Mouse (Mus musculus): ENCODE data around the gene Capzb. TPM values are rescaled to one million over a fixed set of nuclear protein-coding genes. Genes with fewer than 3 reads are reported as not detected.

Gene Capzb
- total RNA-seq, 2 experiments from 2014 or later, result 343 to 381 TPM

DNA sequence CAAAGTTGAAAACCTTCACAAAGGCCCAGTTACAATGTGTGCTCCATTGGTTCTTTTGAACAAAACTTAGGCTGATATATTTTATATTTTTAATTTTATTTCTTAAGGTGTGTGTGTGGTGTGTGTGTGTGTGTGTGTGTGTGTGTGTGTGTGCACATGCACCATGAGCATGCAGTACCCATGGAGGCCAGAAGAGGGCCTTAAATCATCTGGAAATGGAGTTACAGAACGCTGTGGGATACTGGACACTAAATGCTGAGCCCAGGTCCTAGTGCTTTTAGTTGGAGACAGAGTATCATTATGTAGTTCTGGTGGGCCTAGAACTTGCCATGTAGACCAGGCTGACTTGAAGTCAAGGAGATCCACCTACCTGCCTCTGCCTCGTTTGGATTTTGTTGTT, 13.5 kb upstream of the Capzb start:
- DNase-seq (ENCODE audit: low spot score in 2 of 2), result no peak

- no peak for DNase-seq (ENCODE audit: low spot score in 2 of 2)
Measured at GRCm38 (mm10) chr4:139179731-139180625, 12.7 kb upstream of the Capzb start.

GRCm38 (mm10) chr4:139182511-139182910, 10.2 kb upstream of the Capzb start:
- DNase-seq (ENCODE audit: low spot score in 2 of 2), result no peak

GRCm38 (mm10) chr4:139185766-139186442, 6.8 kb upstream of the Capzb start:
- DNase-seq (ENCODE audit: low spot score in 2 of 2), result no peak

DNA sequence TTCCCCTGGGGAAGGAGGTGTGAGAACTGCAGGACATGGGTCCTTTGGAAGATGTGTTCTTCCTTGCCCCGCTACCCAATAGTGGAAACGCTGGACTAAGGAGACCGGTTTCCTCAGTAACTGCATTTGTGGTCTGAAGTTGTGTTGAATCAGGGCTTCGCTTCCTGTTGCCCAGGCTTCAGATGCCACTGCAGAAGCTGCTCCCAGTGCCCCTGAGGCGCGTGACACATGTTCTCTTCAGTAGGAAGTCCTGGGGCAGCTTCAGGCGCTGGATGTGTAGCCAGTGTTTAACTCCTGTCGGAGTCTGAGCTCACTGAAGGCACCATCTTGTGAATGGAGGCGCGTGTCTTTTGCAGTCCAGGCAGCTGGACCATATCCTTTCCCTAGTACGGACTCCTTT, 4.8 kb upstream of the Capzb start:
- no peak for DNase-seq (ENCODE audit: low spot score in 2 of 2)

GRCm38 (mm10) chr4:139191605-139192498, 847 bp upstream of the Capzb start:
- no peak for DNase-seq (ENCODE audit: low spot score in 2 of 2)

GRCm38 (mm10) chr4:139193176-139194093, 736 bp downstream of the Capzb start:
- peak in 1 of 2 experiments; percentile 35 for DNase-seq (ENCODE audit: low spot score in 2 of 2)

DNA sequence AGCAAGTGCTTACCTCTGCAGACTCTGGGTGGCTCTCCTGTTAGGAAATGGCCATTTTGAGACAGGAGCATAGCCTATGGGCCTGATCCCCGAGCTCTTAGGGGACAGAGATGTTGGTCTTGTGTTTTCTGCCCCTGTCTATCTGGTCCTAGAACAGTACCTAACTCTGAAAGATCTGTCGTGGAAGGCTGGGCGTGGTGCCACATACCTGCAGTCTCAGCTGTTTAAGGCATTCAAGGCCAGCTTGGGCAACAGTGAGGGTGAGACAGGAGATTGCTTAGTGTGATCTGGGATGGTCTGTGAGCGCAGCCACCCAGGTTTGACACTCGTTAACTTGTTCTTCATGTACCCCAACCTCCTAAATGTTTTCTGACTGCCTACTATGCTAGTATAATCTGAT, 2.4 kb downstream of the Capzb start:
- no peak for DNase-seq (ENCODE audit: low spot score in 2 of 2)

GRCm38 (mm10) chr4:139196464-139196863, 3.8 kb downstream of the Capzb start:
- DNase-seq (ENCODE audit: low spot score in 2 of 2), result no peak

DNA sequence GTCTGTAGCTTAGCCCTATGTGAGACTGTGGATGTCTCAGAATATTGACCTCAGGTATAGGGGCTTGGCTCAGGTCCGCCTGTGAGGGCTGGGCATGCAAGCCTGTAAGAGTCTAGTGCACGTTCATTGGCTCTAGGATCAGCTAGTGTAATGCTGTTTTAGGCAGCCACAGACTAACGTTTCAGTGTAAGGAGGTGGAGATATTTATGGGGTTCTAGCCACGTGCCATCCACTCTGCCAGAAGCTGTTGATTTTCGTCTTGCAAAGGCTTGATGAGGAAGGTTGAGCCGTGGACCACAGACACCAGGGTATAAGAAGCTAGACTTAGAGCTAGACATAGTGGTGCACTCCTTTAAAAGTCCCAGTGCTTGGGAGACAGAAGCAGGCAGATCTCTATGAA, 4.2 kb downstream of the Capzb start:
- DNase-seq (ENCODE audit: low spot score in 2 of 2), result no peak

DNA sequence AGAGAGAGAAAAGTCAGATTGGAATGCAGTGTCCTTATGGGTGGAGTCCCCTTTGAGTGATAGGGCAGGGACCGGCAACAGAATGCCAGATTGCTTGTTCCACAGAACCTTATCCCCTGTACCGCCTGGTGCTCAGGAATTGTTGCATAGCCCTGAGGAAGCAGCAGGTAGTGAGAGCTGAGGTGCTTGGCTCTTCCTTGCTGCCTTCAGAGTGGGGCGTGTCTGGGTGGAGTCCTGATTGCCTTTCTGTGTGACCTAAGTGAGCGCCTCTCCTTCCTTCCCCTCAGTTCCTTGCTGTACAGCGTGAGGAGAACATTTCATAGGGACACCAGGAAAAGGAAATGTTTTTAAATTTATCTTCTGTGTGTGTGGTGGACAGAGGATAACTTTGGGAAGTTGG, 4.8 kb downstream of the Capzb start:
- no peak for DNase-seq (ENCODE audit: low spot score in 2 of 2)

DNA sequence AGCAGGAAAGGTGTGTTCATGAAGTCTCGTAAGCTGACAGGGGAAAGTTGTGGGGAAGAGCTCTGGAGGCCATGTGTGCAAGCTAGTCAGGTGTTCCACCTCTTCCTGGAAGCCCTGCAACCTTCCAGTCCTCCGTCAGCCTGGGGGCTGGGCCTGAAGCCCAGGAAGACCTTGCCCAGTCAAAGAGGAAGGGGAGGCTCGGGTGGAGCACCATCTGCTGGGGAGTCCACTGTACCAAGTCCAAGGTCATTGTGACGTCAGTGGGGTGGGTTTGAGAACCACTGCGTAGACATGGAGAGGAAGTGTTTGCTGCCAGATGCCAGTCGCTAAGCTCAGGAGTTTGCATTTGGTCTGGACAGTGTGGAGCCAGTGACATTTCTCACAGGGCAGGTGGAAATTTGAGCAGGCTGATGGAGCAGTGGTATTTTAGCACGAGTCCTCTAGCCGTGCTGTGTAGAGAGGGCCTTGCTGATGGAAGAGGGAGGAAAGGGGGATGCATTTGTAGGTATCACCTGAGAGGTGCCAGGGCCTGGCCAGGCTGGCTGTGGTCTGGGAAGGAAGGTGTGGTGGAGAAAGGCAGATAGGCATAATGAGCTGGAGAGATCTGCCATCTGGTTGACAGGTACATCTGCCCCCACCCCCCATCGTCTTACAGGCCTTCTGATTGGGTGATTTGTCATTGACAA, 5.4 kb downstream of the Capzb start:
- no peak for DNase-seq (ENCODE audit: low spot score in 2 of 2)

DNA sequence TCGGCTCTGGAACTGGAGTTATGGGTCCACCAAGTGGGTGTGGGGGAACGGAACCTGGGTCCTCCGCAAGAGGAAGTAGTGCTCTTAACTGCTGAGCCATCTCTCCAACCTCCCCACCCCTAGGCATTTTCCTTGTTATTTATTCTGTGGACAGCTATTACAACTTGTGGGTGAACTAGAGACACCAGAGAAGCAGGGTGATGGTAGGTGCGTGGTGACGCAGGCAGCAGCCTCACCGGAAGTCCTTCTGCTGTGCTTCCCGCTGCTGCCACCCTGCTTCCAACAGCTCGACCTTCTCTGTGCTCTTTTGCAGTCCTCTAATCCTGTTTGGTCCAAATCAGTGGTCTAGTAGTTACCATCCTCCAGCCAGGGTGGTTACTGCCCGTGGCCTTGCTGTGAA, 6.4 kb downstream of the Capzb start:
- no peak for DNase-seq (ENCODE audit: low spot score in 2 of 2)

DNA sequence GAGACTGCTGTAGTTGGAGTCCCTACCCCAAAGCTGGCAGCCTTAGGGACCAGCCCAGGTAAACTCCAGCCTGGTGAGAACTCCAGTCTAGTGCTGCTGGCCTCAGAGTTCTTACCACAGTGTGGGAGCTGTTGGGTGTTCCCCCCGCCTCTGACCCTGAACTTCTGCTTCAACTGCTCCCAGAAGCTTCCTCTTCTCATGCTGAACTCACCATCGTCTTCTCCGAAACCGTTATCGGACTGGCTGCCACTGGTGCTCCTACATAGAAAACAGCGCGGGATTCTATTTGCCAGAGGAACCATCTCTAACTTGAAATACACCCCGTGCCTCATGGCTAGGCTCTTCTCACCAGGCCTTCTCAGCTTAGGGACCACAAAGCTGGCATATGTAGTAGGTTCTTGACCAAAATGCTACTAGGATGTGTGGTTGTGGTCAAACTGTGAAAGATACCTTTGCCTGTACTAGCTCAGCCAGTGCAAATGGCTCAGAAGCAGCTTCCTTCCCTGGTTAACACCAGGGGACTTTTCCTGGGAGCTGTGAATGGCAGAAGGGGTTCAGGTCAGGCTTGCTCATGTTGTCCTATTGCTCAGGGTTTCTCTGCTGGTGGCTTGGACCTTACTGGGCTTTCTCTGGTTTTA, 7.1 kb downstream of the Capzb start:
- no peak for DNase-seq (ENCODE audit: low spot score in 2 of 2)

DNA sequence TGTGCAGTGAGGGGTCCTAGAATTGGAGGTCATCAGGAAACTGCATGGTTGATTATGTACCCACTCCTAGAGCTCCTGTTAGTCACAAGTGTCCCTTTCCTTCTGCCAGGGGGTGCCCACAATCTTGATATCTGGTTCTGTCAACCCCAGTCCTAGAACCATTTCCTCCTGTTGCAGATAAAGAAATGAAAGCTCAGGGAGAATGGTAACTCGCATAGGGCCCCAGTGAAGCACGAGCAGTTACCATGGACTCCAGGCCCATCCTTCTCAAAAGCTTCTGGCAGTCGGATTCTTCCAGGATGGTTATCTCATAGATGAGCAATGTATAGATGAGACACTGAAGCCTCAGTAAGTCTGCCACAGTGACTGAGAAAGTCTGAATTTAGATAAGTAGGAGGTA, 8.2 kb downstream of the Capzb start:
- no peak for DNase-seq (ENCODE audit: low spot score in 2 of 2)

GRCm38 (mm10) chr4:139202556-139202955, 9.9 kb downstream of the Capzb start:
- no peak for DNase-seq (ENCODE audit: low spot score in 2 of 2)

- DNase-seq (ENCODE audit: low spot score in 2 of 2), result no peak
Measured at GRCm38 (mm10) chr4:139203381-139203780, 10.7 kb downstream of the Capzb start.

DNA sequence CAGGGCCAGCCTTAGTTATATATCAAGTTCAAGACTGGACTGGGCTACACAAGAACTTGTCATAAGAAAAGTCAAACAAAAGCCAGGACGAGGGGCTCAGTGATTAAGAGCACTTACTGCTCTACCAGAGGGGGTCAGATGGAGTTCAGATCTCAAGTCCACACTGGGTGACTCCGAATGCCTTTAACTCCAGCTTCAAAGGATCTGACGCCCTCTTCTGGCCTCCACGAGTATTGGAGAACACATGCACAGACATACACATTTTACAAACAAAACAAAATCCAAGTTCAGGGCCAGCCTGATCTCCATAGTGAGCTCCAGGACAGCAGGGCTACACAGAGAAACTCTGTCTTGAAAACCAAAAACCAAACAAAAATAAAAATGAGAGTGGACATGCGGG, 13.1 kb downstream of the Capzb start:
- DNase-seq (ENCODE audit: low spot score in 2 of 2), result no peak

- no peak for DNase-seq (ENCODE audit: low spot score in 2 of 2)
Measured at GRCm38 (mm10) chr4:139206353-139207045, 13.8 kb downstream of the Capzb start.
